Mouse (Mus musculus) sigmoid colon, adult 10 weeks (tissue): ENCODE measurements around the gene Prss38. TPM values are rescaled to one million over a fixed set of nuclear protein-coding genes. Genes with fewer than 3 reads are reported as not detected.

Experiments
- polyA plus RNA-seq: library from polyadenylated mRNA; stranded (reverse); fragments of 350-450 nt; fragmentation: Illumina TruSeq; extraction: RNeasy Lipid Tissue Mini Kit (QIAGEN cat#74804); gene quantifications from one replicate; pipeline ENCODE4 v1.2.3, GENCODE M21; 2014; ENCODE audit warnings: low read depth, low replicate concordance

Prss38 gene
- not detected for polyA plus RNA-seq

DNA sequence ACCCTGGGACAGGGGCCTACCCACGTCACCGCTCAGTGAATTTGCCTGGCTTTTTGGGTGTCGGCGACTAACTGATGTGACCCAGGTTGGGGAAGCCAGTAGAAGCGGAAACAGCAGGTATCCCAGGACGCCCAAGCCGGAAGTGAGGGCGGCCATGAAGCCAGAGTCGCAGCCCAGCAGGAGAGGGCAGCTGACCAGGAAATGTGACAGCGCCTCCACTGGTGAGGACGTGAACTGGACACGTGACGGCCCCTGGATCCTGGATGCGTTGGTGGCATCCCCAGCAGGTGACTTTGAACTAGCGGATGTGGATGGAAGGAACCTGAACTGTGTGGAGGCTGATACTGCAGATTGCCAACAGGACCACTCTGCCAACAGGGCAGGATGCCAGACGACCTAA, at the start of gene Prss38:
Gene Prss38 (minus strand): TSS at position 183 of the 400 bp plus-strand sequence.

Other genes starting within 250 kb of the Prss38 start
- not detected for gene Obscn, start 239.3 kb downstream of the Prss38 start, polyA plus RNA-seq
- 0.76 TPM for gene Iba57, start 211.9 kb downstream of the Prss38 start, polyA plus RNA-seq
- not detected for gene Gjc2, start 192.4 kb downstream of the Prss38 start, polyA plus RNA-seq
- 5.0 TPM for gene Guk1, start 183.4 kb downstream of the Prss38 start, polyA plus RNA-seq
- 11.4 TPM for gene Mrpl55, start 173.2 kb downstream of the Prss38 start, polyA plus RNA-seq
- 1.6 TPM for gene 2310033P09Rik, start 167.3 kb downstream of the Prss38 start, polyA plus RNA-seq
- 274 TPM for gene Arf1, start 147.4 kb downstream of the Prss38 start, polyA plus RNA-seq
- gene Wnt3a, start 84.9 kb downstream of the Prss38 start, polyA plus RNA-seq: not detected
- 0.16 TPM for gene Wnt9a, start 68.7 kb downstream of the Prss38 start, polyA plus RNA-seq
- gene Jmjd4, start 74.4 kb upstream of the Prss38 start, polyA plus RNA-seq: 8.5 TPM
- gene Snap47, start 75.5 kb upstream of the Prss38 start, polyA plus RNA-seq: 9.6 TPM
- 8.6 TPM for gene Zfp867, start 96.8 kb upstream of the Prss38 start, polyA plus RNA-seq
- 1.7 TPM for gene Zkscan17, start 151.1 kb upstream of the Prss38 start, polyA plus RNA-seq
- gene Nlrp3, start 165.9 kb upstream of the Prss38 start, polyA plus RNA-seq: 0.28 TPM
- gene Olfr222, start 200.6 kb upstream of the Prss38 start, polyA plus RNA-seq: not detected
- gene Olfr223, start 217.6 kb upstream of the Prss38 start, polyA plus RNA-seq: not detected